12 mouse cellular contexts compared by ENCODE assay signal in the genomic region with DNA sequence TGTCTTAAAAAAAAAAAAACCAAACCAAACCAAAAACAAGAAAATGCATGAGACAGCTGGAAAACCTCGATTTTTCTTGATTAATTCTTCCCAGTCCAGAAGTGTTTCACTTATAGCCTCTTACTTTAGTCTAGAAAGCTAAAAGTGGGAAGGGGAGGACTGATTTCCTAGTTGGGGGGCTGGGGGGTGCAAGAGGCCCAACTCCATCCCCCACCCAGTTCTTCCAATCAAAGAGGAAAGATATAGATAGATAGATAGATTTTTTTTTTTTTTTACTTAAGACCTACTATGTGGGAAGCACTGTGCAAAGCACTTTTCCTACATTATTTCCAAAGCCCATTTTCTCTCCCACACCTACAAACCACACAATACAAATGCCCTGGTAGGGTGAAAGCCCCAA. TPM values are rescaled to one million over a fixed set of nuclear protein-coding genes. Genes with fewer than 3 reads are reported as not detected.
DNase-seq lines count a peak whose midpoint lies in the region; ATAC-seq lines count a peak whose summit lies in the region.
"Had no signal": no experiment of that assay in that cellular context is flagged by ENCODE, and none has a peak within 500 bp of the region (broad histone marks: within the 10 kb centered on the region; RNA-seq: fewer than 3 reads in every experiment).

No protein-coding gene starts in this region.

- H3K36me3 ChIP-seq in heart, embryonic 12.5 days, result peaks cover 25% of the 10 kb centered on the region
- peaks cover 11% of the 10 kb centered on the region for H3K36me3 ChIP-seq in liver, embryonic 11.5 days (ENCODE audit: control insufficient read depth, insufficient read depth, low read length)
- no peaks in the 10 kb centered on the region; the same call in 1 of the 2 replicates for H3K36me3 ChIP-seq in limb, embryonic 15.5 days
- no peaks in the 10 kb centered on the region; the same call in 1 of the 2 replicates for H3K36me3 ChIP-seq in midbrain, embryonic 16.5 days (ENCODE audit: control insufficient read depth, insufficient read depth, low read length)

- H3K9ac ChIP-seq in heart, embryonic 12.5 days, result peak overlapping the region; percentile 98; the same call in 1 of the 2 replicates
- no peak overlapping the region for H3K9ac ChIP-seq in liver, embryonic 11.5 days (ENCODE audit: low read depth, low read length)
- no peak overlapping the region for H3K9ac ChIP-seq in limb, embryonic 15.5 days
- H3K9ac ChIP-seq in midbrain, embryonic 16.5 days (ENCODE audit: low read depth, low read length), result no peak overlapping the region; the same call in 1 of the 2 replicates

- DNase-seq in heart, adult 8-10 months (ENCODE audit: low spot score), result no peak
- DNase-seq in liver, embryonic 11.5 days (ENCODE audit: low spot score), result no peak
- DNase-seq in liver, result no peak
- DNase-seq in embryo, embryonic 11 days, result no peak
- no peak for DNase-seq in urinary bladder, postnatal 4 days (ENCODE audit: low spot score in 2 of 2)
- DNase-seq: adrenal gland, postnatal 14 days; heart, adult 2 months; retina, postnatal 1 day had no signal

- H3K4me1 ChIP-seq in heart, embryonic 12.5 days (replicated peaks), result peaks cover 71% of the 10 kb centered on the region
- peaks cover 60% of the 10 kb centered on the region for H3K4me1 ChIP-seq in liver, embryonic 11.5 days (replicated peaks; ENCODE audit: control insufficient read depth, insufficient read depth, low read length)
- H3K4me1 ChIP-seq in limb, embryonic 15.5 days, result peaks cover 29% of the 10 kb centered on the region
- peaks cover 38% of the 10 kb centered on the region for H3K4me1 ChIP-seq in midbrain, embryonic 16.5 days (ENCODE audit: control insufficient read depth, insufficient read depth, low read length)

- peak overlapping the region; percentile 71 for H3K4me2 ChIP-seq in heart, embryonic 12.5 days
- peak overlapping the region; percentile 74 for H3K4me2 ChIP-seq in liver, embryonic 11.5 days
- no peak overlapping the region for H3K4me2 ChIP-seq in limb, embryonic 15.5 days
- peak overlapping the region; percentile 95 for H3K4me2 ChIP-seq in midbrain, embryonic 16.5 days (ENCODE audit: low read length)

- peak overlapping the region; percentile 97 for H3K4me3 ChIP-seq in heart, embryonic 12.5 days
- H3K4me3 ChIP-seq in liver, embryonic 11.5 days (ENCODE audit: low read depth, low read length), result no peak overlapping the region
- 0 out of 2 replicates have a peak overlapping the region, but pooled peaks have one; percentile 80 for H3K4me3 ChIP-seq in limb, embryonic 15.5 days
- H3K4me3 ChIP-seq in midbrain, embryonic 16.5 days (ENCODE audit: low read depth, low read length), result no peak overlapping the region

- H3K27me3 ChIP-seq in heart, embryonic 12.5 days (replicated peaks), result no peaks in the 10 kb centered on the region
- no peaks in the 10 kb centered on the region for H3K27me3 ChIP-seq in liver, embryonic 11.5 days (replicated peaks; ENCODE audit: control insufficient read depth, insufficient read depth, low read length)
- no peaks in the 10 kb centered on the region for H3K27me3 ChIP-seq in limb, embryonic 15.5 days
- H3K27me3 ChIP-seq in midbrain, embryonic 16.5 days (ENCODE audit: control insufficient read depth, insufficient read depth, low read depth, low read length), result no peaks in the 10 kb centered on the region

- ATAC-seq in heart, embryonic 12.5 days (ENCODE audit: insufficient number of reproducible peaks, low FRiP score), result no peak
- ATAC-seq in liver, embryonic 11.5 days (replicated peaks; ENCODE audit: low FRiP score), result no peak
- no peak for ATAC-seq in limb, embryonic 15.5 days (ENCODE audit: insufficient number of reproducible peaks, low FRiP score, low TSS enrichment, low read depth)
- no peak for ATAC-seq in midbrain, embryonic 16.5 days

- no peaks in the 10 kb centered on the region for H3K9me3 ChIP-seq in heart, embryonic 12.5 days (replicated peaks)
- no peaks in the 10 kb centered on the region for H3K9me3 ChIP-seq in liver, embryonic 11.5 days (ENCODE audit: control insufficient read depth, low read length)
- no peaks in the 10 kb centered on the region for H3K9me3 ChIP-seq in limb, embryonic 15.5 days
- no peaks in the 10 kb centered on the region for H3K9me3 ChIP-seq in midbrain, embryonic 16.5 days (replicated peaks; ENCODE audit: control insufficient read depth, low read length, poor library complexity, severe bottlenecking)

- H3K27ac ChIP-seq in heart, embryonic 12.5 days (ENCODE audit: poor library complexity, severe bottlenecking), result no peak overlapping the region
- H3K27ac ChIP-seq in liver, embryonic 11.5 days (ENCODE audit: low read depth, low read length), result no peak overlapping the region
- H3K27ac ChIP-seq in limb, embryonic 15.5 days, result no peak overlapping the region
- no peak overlapping the region for H3K27ac ChIP-seq in midbrain, embryonic 16.5 days (ENCODE audit: low read length)
- H3K27ac ChIP-seq: kidney, postnatal 0 days had no signal

- WGBS in heart, embryonic 12.5 days, result 48% methylated on average over 1 of the region's 1 CpGs
- WGBS in liver, embryonic 11.5 days, result 62% methylated on average over 1 of the region's 1 CpGs
- 71% methylated on average over 1 of the region's 1 CpGs for WGBS in limb, embryonic 15.5 days
- WGBS in midbrain, embryonic 16.5 days, result 54% methylated on average over 1 of the region's 1 CpGs

RNA-seq across cellular contexts. Expression of a gene that starts 22.7 kb away (rescaled TPM):
- 37.4 and 39.5 TPM in 2 replicates for polyA plus RNA-seq in heart, embryonic 12.5 days (2016; fragmentation: Nextera tagmentation; extraction: Ambion mirVana)
- 100 to 1,000 TPM; 112 to 130 (median 120) TPM for total RNA-seq in heart, adult 8-10 months (2022)
- polyA plus RNA-seq in liver, embryonic 11.5 days (2014; fragmentation: Nextera tagmentation; extraction: Ambion mirVana), result 16.6 and 20.2 TPM in 2 replicates
- 9.6 and 9.7 TPM in 2 replicates for polyA plus RNA-seq in limb, embryonic 15.5 days (2015; fragmentation: Nextera tagmentation; extraction: Ambion mirVana)
- 37.0 and 43.2 TPM in 2 replicates for polyA plus RNA-seq in midbrain, embryonic 16.5 days (2015; fragmentation: Nextera tagmentation; extraction: Ambion mirVana)

Comparison
In these comparisons a context has a peak if more than half of its experiments do, and no peak if none do; other contexts are left out.
1. H3K4me3 ChIP-seq: peak in heart, embryonic 12.5 days (single experiment) and limb, embryonic 15.5 days (single experiment); none in liver, embryonic 11.5 days (single experiment) and midbrain, embryonic 16.5 days (single experiment).